Mouse (Mus musculus) ES-Bruce4 (cell line): ENCODE measurements around the gene Pcif1.

ENCODE experiments used
- EP300 ChIP-seq: IDR thresholded peaks from 2 replicates; pipeline ENCODE4 v1.6.1; 2011; ENCODE audit warnings: low read depth, low read length; ENCODE audit not compliant: insufficient read depth
- POLR2A ChIP-seq: IDR thresholded peaks from one replicate; pipeline ENCODE4 v1.8.1; 2011; ENCODE audit warnings: low read length; ENCODE audit not compliant: insufficient read depth

- no peak for TF ChIP-seq POLR2A
- no peak for TF ChIP-seq EP300
These were observed 9.9 kb downstream of the Pcif1 start for GRCm38 (mm10) chr2:164888996-164889395.
